Mouse (Mus musculus): ENCODE results near the gene Dynlrb1.
A peak's percentile ranks its signal among the peaks of the same experiment; 100 is the strongest.

The Dynlrb1 gene

GRCm38 (mm10) chr2:155236362-155236992 is at the start of gene Dynlrb1:
Dynlrb1 (plus strand) TSS chr2:155236533.
- peak; percentile 93 to 94 for DNase-seq

DNA sequence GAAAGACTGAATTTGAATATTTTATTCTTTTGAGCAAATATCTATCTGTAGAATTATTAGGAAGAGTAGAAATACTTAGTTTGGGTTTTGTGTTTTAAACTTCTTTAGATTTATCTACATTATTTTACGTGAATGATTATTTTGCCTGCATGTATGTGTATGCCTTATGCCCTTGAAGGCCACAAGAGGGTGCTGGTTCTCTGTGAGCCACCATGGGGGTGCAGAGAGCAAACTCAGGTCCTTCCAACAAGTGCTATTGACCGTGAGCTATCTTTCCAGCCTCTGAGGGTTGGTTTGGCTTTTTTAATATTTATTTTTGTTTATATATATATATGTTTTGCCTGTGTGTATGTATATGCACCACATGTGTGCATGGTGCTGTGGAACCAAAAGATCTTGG is 28.9 kb upstream of the Dynlrb1 start:
- peak; percentile 50 to 56 for DNase-seq

DNA sequence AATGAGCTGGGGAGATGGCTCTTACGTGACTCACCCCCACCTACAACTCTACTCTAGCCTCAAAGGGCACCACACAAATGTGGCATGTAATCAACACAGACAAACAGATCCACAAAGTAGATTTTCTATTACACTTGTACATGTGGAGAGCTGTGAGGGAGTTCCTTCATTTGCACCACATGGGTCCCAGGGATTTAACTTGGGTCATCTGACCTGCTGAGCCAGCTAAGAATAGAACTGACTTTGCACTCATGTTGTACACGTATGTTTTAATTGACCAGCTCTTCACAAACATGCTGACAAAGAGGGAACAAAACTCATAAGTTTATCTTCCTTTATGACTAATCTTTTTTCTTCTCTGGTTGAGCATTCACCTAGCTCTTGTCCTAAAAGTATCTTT is 13.2 kb upstream of the Dynlrb1 start:
- no peak for DNase-seq

DNA sequence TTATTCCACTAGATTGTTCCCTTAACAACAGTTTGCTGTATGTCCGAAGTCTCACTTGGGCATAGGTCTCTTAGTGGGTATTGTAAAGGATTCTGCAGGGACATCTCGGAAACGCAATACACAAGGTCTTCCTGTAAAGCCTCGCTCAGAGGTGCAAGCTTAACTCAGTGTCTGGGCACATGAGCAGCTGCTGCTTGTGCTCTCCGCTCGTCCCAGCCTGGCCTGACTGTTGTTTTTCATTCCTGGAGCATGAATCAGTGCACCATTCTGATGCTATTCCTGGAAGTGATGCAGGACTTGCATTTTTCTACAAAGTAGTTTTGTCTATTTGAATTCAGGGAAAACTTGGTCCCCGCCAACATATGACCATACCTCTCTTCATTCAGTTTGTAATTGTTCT is 11.6 kb upstream of the Dynlrb1 start:
- DNase-seq: no peak

- DNase-seq: no peak
Measured at GRCm38 (mm10) chr2:155235746-155236361, 479 bp upstream of the Dynlrb1 start.

DNA sequence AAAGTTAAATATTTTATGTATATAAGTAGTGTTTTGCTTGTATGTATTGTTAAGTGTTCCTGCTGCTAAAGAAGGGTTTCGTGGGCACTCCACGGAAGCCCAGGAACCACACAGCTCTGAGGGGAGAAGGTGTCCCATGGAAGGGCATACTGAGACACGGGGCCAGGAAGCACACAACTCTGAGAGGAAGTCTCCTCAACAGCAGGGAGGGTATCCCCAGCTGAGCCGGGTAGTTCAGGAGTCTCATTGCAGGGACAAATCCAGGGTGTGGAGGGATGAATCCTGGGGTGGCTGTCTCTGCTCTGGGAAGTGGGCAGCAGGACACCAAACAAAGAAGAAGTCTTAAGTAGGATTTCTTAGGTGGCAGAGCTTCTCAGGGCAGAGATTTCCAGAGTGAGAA is 943 bp downstream of the Dynlrb1 start:
- DNase-seq: no peak

GRCm38 (mm10) chr2:155240915-155241314 is 4.6 kb downstream of the Dynlrb1 start:
- DNase-seq: peak; percentile 56 to 66

- DNase-seq: no peak
Measured at GRCm38 (mm10) chr2:155242296-155242855, 6.0 kb downstream of the Dynlrb1 start.

- DNase-seq: no peak
Measured at GRCm38 (mm10) chr2:155246231-155246630, 9.9 kb downstream of the Dynlrb1 start.

DNA sequence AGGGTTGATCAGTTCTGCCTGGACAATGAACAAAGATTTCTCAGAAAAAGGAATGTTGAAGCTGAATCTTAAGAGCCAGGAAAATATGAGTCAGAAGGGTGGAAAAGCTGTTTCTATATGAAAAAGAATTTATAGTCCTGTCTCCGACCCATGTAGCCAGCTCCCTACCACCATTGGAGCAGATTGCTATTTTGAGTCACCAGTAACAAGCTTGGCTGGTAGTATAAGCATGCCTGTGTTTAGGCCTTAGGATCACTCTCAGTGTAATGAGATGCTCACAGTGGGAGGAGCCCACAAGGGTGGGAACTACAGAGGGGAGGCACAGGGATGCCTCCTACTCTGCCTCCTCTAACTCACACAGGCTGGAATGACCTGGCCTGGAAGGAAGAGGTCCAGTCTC is 11.9 kb downstream of the Dynlrb1 start:
- DNase-seq: no peak

GRCm38 (mm10) chr2:155248718-155249117 is 12.4 kb downstream of the Dynlrb1 start:
- no peak for DNase-seq

GRCm38 (mm10) chr2:155249588-155249987 is 13.3 kb downstream of the Dynlrb1 start:
- no peak for DNase-seq

GRCm38 (mm10) chr2:155265526-155265925 is 29.2 kb downstream of the Dynlrb1 start:
- DNase-seq: no peak

GRCm38 (mm10) chr2:155266896-155267295 is 30.6 kb downstream of the Dynlrb1 start:
- no peak for DNase-seq

GRCm38 (mm10) chr2:155271957-155272356 is 35.6 kb downstream of the Dynlrb1 start:
- peak; percentile 17 to 22 for DNase-seq

DNA sequence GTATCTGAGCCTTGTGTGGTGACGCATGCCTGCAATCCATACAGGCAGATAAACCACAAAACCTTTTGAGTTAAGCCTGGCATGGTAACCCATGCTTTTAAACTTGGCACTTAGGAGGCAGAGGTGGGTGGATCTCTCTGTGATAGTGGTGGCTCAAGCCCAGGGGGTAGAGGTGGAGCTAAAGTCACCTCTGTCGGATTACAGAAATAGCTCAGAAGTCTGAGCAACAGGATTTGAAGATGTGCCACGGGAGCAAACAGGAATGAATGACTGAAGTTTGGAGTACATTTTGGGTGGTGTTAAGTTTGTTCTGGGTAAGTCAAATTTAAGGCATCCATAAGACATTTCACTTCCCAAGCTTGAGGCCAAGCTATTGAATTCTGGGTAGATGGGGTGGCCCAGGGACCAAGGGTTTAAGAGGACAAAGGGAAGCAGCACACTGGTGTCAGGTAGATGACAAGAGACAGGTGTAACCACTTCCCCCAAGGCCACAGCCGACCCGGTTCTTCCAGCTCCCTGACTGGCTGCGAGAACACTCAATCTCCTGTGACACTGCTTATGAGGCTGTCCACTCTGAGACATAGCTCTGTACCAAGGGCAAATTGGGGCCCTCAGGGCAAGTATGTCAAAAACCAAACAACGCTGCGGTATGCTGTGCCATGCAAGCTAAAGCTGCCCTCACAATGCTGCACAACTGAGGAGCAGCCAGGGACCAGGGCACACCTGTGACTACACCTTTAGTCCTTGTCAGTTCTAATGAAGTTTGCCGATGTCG is 36.2 kb downstream of the Dynlrb1 start:
- DNase-seq: no peak

DNA sequence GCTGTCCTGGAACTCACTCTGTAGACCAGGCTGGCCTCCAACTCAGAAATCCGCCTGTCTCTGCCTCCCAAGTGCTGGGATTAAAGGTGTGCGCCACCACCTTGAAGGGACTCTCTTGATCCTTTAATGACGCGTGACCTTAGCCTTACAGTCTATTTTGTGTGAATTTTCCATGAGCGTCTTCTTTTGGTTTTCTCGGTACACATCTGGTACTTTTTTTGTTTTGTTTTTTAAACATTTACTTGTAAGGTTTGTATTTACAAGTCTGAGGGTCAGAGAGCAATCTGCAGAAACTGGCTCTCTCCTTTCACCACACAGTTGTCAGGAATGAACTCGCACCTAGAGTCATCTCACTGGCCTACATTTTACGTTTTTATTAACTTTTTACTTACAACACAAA is 37.3 kb downstream of the Dynlrb1 start:
- DNase-seq: no peak

- DNase-seq: peak; percentile 99
Measured at GRCm38 (mm10) chr2:155276195-155276594, 39.9 kb downstream of the Dynlrb1 start, which contains the start of gene Map1lc3a. Map1lc3a (plus strand) TSS chr2:155276297.

DNA sequence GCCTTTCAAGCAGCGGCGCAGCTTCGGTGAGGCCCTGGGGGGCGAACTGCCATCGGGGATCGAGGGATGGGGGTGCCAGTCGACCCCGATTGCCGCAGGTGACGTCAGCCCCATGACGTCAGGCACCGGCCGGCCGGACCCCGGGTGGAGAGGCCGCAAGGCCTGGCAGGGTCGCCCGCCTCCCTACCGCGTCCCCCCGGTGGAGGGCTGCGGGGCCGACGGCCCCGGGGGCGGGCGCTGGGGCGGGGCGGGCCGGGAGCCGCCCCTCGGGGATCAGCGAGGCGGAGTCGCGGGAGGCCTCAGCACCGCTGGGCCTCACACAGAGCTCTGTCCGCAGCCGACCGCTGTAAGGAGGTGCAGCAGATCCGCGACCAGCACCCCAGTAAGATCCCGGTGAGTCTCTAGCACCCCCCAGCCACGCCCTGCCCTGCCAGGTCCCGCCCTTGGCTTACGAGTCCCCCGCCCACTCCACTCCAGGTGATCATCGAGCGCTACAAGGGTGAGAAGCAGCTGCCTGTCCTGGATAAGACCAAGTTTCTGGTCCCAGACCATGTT is 40.4 kb downstream of the Dynlrb1 start:
- peak; percentile 79 to 82 for DNase-seq

- peak; percentile 5 to 6 for DNase-seq
Measured at GRCm38 (mm10) chr2:155277721-155278120, 41.4 kb downstream of the Dynlrb1 start.

DNA sequence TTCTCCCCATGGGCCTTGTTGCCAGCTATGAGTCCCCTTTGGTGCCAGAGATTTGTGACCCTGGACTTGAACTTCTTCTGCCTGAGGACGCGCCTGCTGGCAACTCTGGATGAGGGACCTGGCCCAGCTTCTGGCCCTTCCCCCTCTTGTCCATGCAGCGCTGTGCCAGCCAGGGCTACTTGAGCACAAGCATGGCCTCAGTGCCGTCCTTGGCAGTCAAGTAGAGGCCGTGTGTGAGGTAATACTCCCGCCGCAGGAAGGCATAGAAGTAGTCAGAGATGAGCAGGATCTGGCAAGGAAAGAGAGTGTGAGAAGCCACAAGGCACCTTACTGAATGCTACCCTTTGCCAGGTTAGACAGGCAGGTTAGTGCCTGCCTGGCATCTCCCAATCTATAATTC is 42.0 kb downstream of the Dynlrb1 start:
- peak in 1 of 2 experiments; percentile 8 for DNase-seq

DNA sequence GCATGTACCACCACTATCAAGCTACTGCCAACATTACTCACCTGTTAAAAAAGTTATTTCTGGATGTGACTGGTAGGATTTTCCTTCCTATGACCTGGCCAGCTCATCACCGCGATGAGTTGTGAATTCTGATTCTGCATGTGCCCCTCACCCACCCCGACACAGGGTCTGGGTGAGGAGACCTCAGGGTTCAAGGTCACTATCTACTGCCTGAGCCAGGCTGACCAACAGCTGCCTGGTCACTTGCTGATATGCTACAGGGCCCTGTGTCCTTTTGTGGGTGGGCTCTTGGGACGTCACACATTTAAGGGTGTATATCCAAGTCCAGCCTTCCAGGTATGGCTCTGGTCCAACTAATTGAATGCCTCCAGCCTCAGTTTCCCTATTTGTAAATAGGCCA is 42.8 kb downstream of the Dynlrb1 start:
- no peak for DNase-seq

DNA sequence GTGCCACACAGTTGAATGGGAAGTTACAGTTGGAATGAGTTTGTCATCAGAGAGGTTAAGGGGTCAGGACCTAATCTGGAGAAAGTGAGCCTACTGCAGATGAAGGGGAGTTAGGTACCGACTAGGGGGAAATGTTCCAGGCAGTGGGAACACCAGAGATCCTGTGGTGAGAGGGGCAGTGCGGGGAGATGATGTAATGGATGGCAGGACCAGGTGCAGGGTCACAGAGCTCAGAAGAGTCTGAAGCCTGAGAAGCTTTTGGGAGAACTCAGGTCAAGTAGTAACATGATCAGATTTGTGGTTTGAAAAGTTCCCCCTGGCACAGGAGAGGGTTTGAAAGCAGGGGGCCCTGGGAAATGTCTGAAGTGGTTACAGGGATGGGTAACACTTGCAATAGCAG is 43.8 kb downstream of the Dynlrb1 start:
- DNase-seq: no peak
